Mouse (Mus musculus) MEL (cell line): ENCODE results near the gene Myo18a. TPM values are rescaled to one million over a fixed set of nuclear protein-coding genes. Genes with fewer than 3 reads are reported as not detected.

Experiments used
- DNase-seq: peaks from one replicate; pipeline ENCODE4 v3.0.0; 2011; ENCODE audit warnings: low read depth, low spot score
- H3K27ac ChIP-seq: 2 replicates; pipeline ENCODE4 v1.5.1; 2012; ENCODE audit warnings: low read depth, mild to moderate bottlenecking, control low read depth, low read length, moderate library complexity; ENCODE audit not compliant: control insufficient read depth
- H3K27me3 ChIP-seq, 2 experiments: fragments of 150-350 bp in 1 of 2; sonication (generic) in 1 of 2; 2 replicates each; pipeline ENCODE4 v1.6.1; 2012; ENCODE audit warnings: low read length in 2 of 2, mild to moderate bottlenecking in 2 of 2, improper control_type of control experiment in 1 of 2, moderate library complexity in 1 of 2; ENCODE audit not compliant: insufficient read depth in 2 of 2, control insufficient read depth in 1 of 2
- H3K36me3 ChIP-seq, 2 experiments: 2 replicates each; pipeline ENCODE4 v1.6.1; 2012 to 2014; ENCODE audit warnings: low read length in 2 of 2, improper control_type of control experiment in 1 of 2, inconsistent platforms in 1 of 2, mild to moderate bottlenecking in 1 of 2; ENCODE audit not compliant: insufficient read depth in 2 of 2, control insufficient read depth in 1 of 2
- H3K4me1 ChIP-seq, 2 experiments: fragments of 150-350 bp in 1 of 2; sonication (generic) in 1 of 2; 2 replicates each; pipeline ENCODE4 v1.6.1; 2012; ENCODE audit warnings: low read length in 2 of 2, improper control_type of control experiment in 1 of 2, mild to moderate bottlenecking in 1 of 2; ENCODE audit not compliant: insufficient read depth in 2 of 2, control insufficient read depth in 1 of 2
- H3K4me3 ChIP-seq, 2 experiments: fragments of 150-350 bp in 1 of 2; sonication (generic) in 1 of 2; 2 replicates each; pipeline ENCODE4 v1.5.1; 2012; ENCODE audit warnings: low read depth in 2 of 2, low read length in 2 of 2, mild to moderate bottlenecking in 2 of 2, moderate library complexity in 2 of 2, control low read depth in 1 of 2, improper control_type of control experiment in 1 of 2; ENCODE audit not compliant: control insufficient read depth in 1 of 2, insufficient read depth in 1 of 2
- H3K79me2 ChIP-seq: 2 replicates; pipeline ENCODE4 v1.6.1; 2012; ENCODE audit warnings: mild to moderate bottlenecking, low read length, moderate library complexity; ENCODE audit not compliant: control insufficient read depth, poor library complexity, insufficient read depth
- H3K9ac ChIP-seq: 2 replicates; pipeline ENCODE4 v1.6.1; 2012; ENCODE audit warnings: low read depth, mild to moderate bottlenecking, control low read depth, low read length, moderate library complexity; ENCODE audit not compliant: control insufficient read depth, poor library complexity, severe bottlenecking
- H3K9me3 ChIP-seq: fragments of 150-350 bp; sonication (generic); replicated peaks from 2 replicates; pipeline ENCODE4 v1.6.1; 2012; ENCODE audit warnings: mild to moderate bottlenecking, low read length, improper control_type of control experiment, moderate library complexity; ENCODE audit not compliant: insufficient read depth
- CHD2 ChIP-seq: IDR thresholded peaks from 2 replicates; pipeline ENCODE4 v1.6.1; 2011; ENCODE audit warnings: low read length, improper control_type of control experiment
- CTCF ChIP-seq, 3 experiments: IDR thresholded peaks in 2 of 3; conservative IDR thresholded peaks in 1 of 3; 2 replicates each; pipeline ENCODE4 v1.5.1; 2011 to 2012; ENCODE audit warnings: low read length in 3 of 3, low read depth in 2 of 3, mild to moderate bottlenecking in 2 of 3, improper control_type of control experiment in 1 of 3, inconsistent platforms in 1 of 3, mixed read lengths in 1 of 3, moderate library complexity in 1 of 3; ENCODE audit not compliant: control insufficient read depth in 1 of 3, insufficient read depth in 1 of 3, poor library complexity in 1 of 3, severe bottlenecking in 1 of 3
- ELF1 ChIP-seq: IDR thresholded peaks from 2 replicates; pipeline ENCODE4 v1.6.1; 2014; ENCODE audit warnings: low read depth, mild to moderate bottlenecking, inconsistent platforms, low read length, improper control_type of control experiment, moderate library complexity
- EP300 ChIP-seq, 2 experiments: IDR thresholded peaks; 2 replicates each; pipeline ENCODE4 v1.6.1; 2011; ENCODE audit warnings: improper control_type of control experiment in 2 of 2, low read length in 2 of 2, low read depth in 1 of 2, mild to moderate bottlenecking in 1 of 2
- ETS1 ChIP-seq: IDR thresholded peaks from 2 replicates; pipeline ENCODE4 v1.6.1; 2012; ENCODE audit warnings: low read depth, mild to moderate bottlenecking, inconsistent platforms, low read length, improper control_type of control experiment, moderate library complexity
- GATA1 ChIP-seq: IDR thresholded peaks from 2 replicates; pipeline ENCODE4 v1.6.1; 2011; ENCODE audit warnings: low read depth, low read length, improper control_type of control experiment
- HCFC1 ChIP-seq: IDR thresholded peaks from 2 replicates; pipeline ENCODE4 v1.6.1; 2012; ENCODE audit warnings: low read depth, mild to moderate bottlenecking, inconsistent platforms, low read length, improper control_type of control experiment, moderate library complexity
- JUND ChIP-seq: IDR thresholded peaks from 2 replicates; pipeline ENCODE4 v1.6.1; 2011; ENCODE audit warnings: low read depth, mild to moderate bottlenecking, improper control_type of control experiment, low read length
- MAX ChIP-seq: IDR thresholded peaks from 2 replicates; pipeline ENCODE4 v1.6.1; 2011; ENCODE audit warnings: low read length, improper control_type of control experiment
- MAZ ChIP-seq: IDR thresholded peaks from 2 replicates; pipeline ENCODE4 v1.6.1; 2012; ENCODE audit warnings: low read depth, mild to moderate bottlenecking, inconsistent platforms, low read length, improper control_type of control experiment
- MEF2A ChIP-seq: IDR thresholded peaks from 2 replicates; pipeline ENCODE4 v1.6.1; 2014; ENCODE audit warnings: low read depth, mild to moderate bottlenecking, inconsistent platforms, low read length, improper control_type of control experiment; ENCODE audit not compliant: poor library complexity, insufficient replicate concordance, severe bottlenecking; ENCODE audit errors: extremely low read depth
- MXI1 ChIP-seq: IDR thresholded peaks from 2 replicates; pipeline ENCODE4 v1.6.1; 2011; ENCODE audit warnings: mild to moderate bottlenecking, low read depth, low read length, improper control_type of control experiment
- MYB ChIP-seq: IDR thresholded peaks from 2 replicates; pipeline ENCODE4 v1.6.1; 2011; ENCODE audit warnings: mild to moderate bottlenecking, low read depth, low read length, improper control_type of control experiment
- MYC ChIP-seq: IDR thresholded peaks from 2 replicates; pipeline ENCODE4 v1.6.1; 2011; ENCODE audit warnings: low read depth, mild to moderate bottlenecking, low read length, improper control_type of control experiment, moderate library complexity
- NELFE ChIP-seq: IDR thresholded peaks from 2 replicates; pipeline ENCODE4 v1.6.1; 2011; ENCODE audit warnings: low read depth, low read length, improper control_type of control experiment
- POLR2A ChIP-seq, 2 experiments: IDR thresholded peaks; 2 replicates each; pipeline ENCODE4 v1.6.1; 2011 to 2012; ENCODE audit warnings: low read length in 2 of 2, mild to moderate bottlenecking in 2 of 2, control low read depth in 1 of 2, improper control_type of control experiment in 1 of 2, low read depth in 1 of 2, moderate library complexity in 1 of 2; ENCODE audit not compliant: control insufficient read depth in 1 of 2, insufficient read depth in 1 of 2, poor library complexity in 1 of 2
- POLR2AphosphoS2 ChIP-seq: IDR thresholded peaks from 2 replicates; pipeline ENCODE4 v1.6.1; 2011; ENCODE audit warnings: low read length, improper control_type of control experiment
- RCOR1 ChIP-seq: IDR thresholded peaks from 2 replicates; pipeline ENCODE4 v1.6.1; 2012; ENCODE audit warnings: low read depth, mild to moderate bottlenecking, inconsistent platforms, low read length, improper control_type of control experiment
- SIN3A ChIP-seq: IDR thresholded peaks from 2 replicates; pipeline ENCODE4 v1.6.1; 2012; ENCODE audit warnings: low read length, improper control_type of control experiment, inconsistent platforms
- SMC3 ChIP-seq: IDR thresholded peaks from 2 replicates; pipeline ENCODE4 v1.6.1; 2011; ENCODE audit warnings: low read depth, low read length, improper control_type of control experiment
- TAL1 ChIP-seq: IDR thresholded peaks from 2 replicates; pipeline ENCODE4 v1.6.1; 2012; ENCODE audit warnings: mild to moderate bottlenecking, inconsistent platforms, low read length, moderate library complexity, mixed read lengths
- TBP ChIP-seq: IDR thresholded peaks from 2 replicates; pipeline ENCODE4 v1.8.0; 2011; ENCODE audit warnings: low read depth, low read length, improper control_type of control experiment
- TCF12 ChIP-seq: IDR thresholded peaks from 2 replicates; pipeline ENCODE4 v1.6.1; 2014; ENCODE audit warnings: low read depth, mild to moderate bottlenecking, inconsistent platforms, low read length, improper control_type of control experiment, moderate library complexity
- UBTF ChIP-seq: IDR thresholded peaks from 2 replicates; pipeline ENCODE4 v1.6.1; 2012; ENCODE audit warnings: low read depth, mild to moderate bottlenecking, inconsistent platforms, low read length, improper control_type of control experiment, moderate library complexity, borderline replicate concordance; ENCODE audit not compliant: insufficient read depth
- ZKSCAN1 ChIP-seq: IDR thresholded peaks from 2 replicates; pipeline ENCODE4 v1.6.1; 2012; ENCODE audit warnings: low read depth, mild to moderate bottlenecking, inconsistent platforms, low read length, improper control_type of control experiment, moderate library complexity
- ZMIZ1 ChIP-seq: IDR thresholded peaks from 2 replicates; pipeline ENCODE4 v1.6.1; 2012; ENCODE audit warnings: low read depth, mild to moderate bottlenecking, inconsistent platforms, low read length, improper control_type of control experiment, moderate library complexity
- polyA plus RNA-seq, 2 experiments: library from polyadenylated mRNA; stranded (reverse) in 1 of 2; unstranded in 1 of 2; fragments of >175 nt in 1 of 2; fragments of >200 nt in 1 of 2; gene quantifications; 2 replicates each; pipeline versions ENCODE4 v1.2.1 to v1.2.4; 2012; ENCODE audit warnings: low replicate concordance in 2 of 2, low read depth in 1 of 2; ENCODE audit not compliant: insufficient read length in 2 of 2, insufficient read depth in 1 of 2, missing spikeins in 1 of 2
- total RNA-seq: library from RNA; depleted of rRNA; stranded (reverse); fragments of 300-350 nt; gene quantifications from 2 replicates; pipeline ENCODE4 v1.2.3, GENCODE M21; 2012

Gene Myo18a
- total and polyA plus RNA-seq, 3 experiments: 13.1 to 18.0 TPM; not detected in 1

DNA sequence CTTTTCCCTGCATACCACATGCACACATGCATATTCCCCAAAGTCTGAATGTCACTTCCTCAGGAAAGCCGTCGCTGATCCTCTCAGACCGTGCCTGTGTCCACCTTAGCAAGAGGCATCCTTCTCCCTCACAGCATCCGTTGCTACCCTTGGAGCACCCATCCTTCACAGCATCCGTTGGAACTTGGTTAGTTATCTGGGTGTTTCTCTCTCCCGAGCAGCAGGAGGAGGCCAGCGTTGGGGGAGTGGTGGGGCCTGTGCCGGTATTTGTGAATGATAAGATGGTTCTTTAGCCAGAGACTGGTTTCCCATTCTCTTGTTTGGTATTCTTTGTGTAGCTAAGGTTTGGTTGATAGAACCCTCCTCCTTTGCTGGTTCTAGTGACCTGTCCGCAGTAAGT, 21.8 kb downstream of the Myo18a start:
- Histone ChIP-seq H3K9ac (peak overlapping the region; percentile 75), H3K27ac (peak overlapping the region; percentile 95), H3K9me3 (no peaks in the 10 kb centered on the region), H3K4me1 (peaks cover 23 to 39% of the 10 kb centered on the region in 2 experiments), H3K4me3 (peak overlapping the region; percentile 33 to 54), H3K36me3 (peaks cover 0 to 33% of the 10 kb centered on the region in 2 experiments; a peak in 2 of 4 replicates), H3K79me2 (no peaks in the 10 kb centered on the region; the same call in 1 of the 2 replicates), H3K27me3 (no peaks in the 10 kb centered on the region)
- TF ChIP-seq CHD2: no peak
- no peak for TF ChIP-seq MYC
- no peak for TF ChIP-seq JUND
- peak; percentile 27; the same call in 1 of the 2 replicates for TF ChIP-seq TAL1
- TF ChIP-seq MXI1: 0 out of 2 replicates have a peak, but pooled peaks have one; percentile 25
- TF ChIP-seq MAX: no peak
- no peak for TF ChIP-seq SMC3
- 0 out of 2 replicates have a peak, but pooled peaks have one; percentile 6 for TF ChIP-seq NELFE
- no peak; the same call in 1 of the 2 replicates for TF ChIP-seq SIN3A
- TF ChIP-seq MAZ: no peak; the same call in 1 of the 2 replicates
- TF ChIP-seq RCOR1: peak; percentile 78
- peak; percentile 77 for TF ChIP-seq TCF12
- peak in 1 of 2 experiments; percentile 14; a peak in 1 of 4 replicates for TF ChIP-seq POLR2A (IDR thresholded peaks at IDR 0.05; ENCODE audit: control insufficient read depth in 1 of 2, insufficient read depth in 1 of 2, low read depth in 1 of 2, low read length in 2 of 2, poor library complexity in 1 of 2)
- TF ChIP-seq TBP: peak; percentile 80
- TF ChIP-seq ZKSCAN1: no peak
- 0 out of 2 replicates have a peak, but pooled peaks have one; percentile 43 for TF ChIP-seq HCFC1
- no peak for TF ChIP-seq MEF2A
- peak; percentile 78 to 96 for TF ChIP-seq EP300 (IDR thresholded peaks at IDR 0.05; ENCODE audit: low read depth in 1 of 2, low read length in 2 of 2)
- TF ChIP-seq ETS1: peak; percentile 60
- TF ChIP-seq ZMIZ1: 0 out of 2 replicates have a peak, but pooled peaks have one; percentile 38
- no peak for TF ChIP-seq ELF1
- peak; percentile 70 for TF ChIP-seq GATA1
- TF ChIP-seq UBTF: no peak
- TF ChIP-seq MYB: peak; percentile 90
- no peak for TF ChIP-seq CTCF (IDR thresholded peaks at IDR 0.05 in 2 of 3, conservative IDR thresholded peaks at IDR 0.05 in 1 of 3; ENCODE audit: control insufficient read depth in 1 of 3, insufficient read depth in 1 of 3, low read depth in 2 of 3, low read length in 3 of 3, poor library complexity in 1 of 3, severe bottlenecking in 1 of 3)
- 0 out of 2 replicates have a peak, but pooled peaks have one; percentile 6 for TF ChIP-seq POLR2AphosphoS2
- peak; percentile 86 for DNase-seq
